Mouse (Mus musculus): Measurements from ENCODE around the gene Ckm. TPM values are rescaled to one million over a fixed set of nuclear protein-coding genes. Genes with fewer than 3 reads are reported as not detected.

The Ckm gene
- polyA plus RNA-seq, 1 experiment from 2014 or later, result not detected

- Histone ChIP-seq H3K27ac (peak within 1 kb of the TSS; percentile 76; the same call in 1 of the 2 replicates), H3K36me3 (replicated peaks; ENCODE audit: control insufficient read depth, insufficient read depth) (peaks cover 24% of the 10 kb centered on the region), H3K9me3 (ENCODE audit: control insufficient read depth, low read length) (no peaks in the 10 kb centered on the region), H3K27me3 (ENCODE audit: control insufficient read depth, insufficient read depth, low read length) (no peaks in the 10 kb centered on the region), H3K4me2 (replicated peaks) (peak within 1 kb of the TSS; percentile 93), H3K9ac (peak within 1 kb of the TSS; percentile 86), H3K4me1 (replicated peaks; ENCODE audit: control insufficient read depth, insufficient read depth, low read length) (peaks cover 11% of the 10 kb centered on the region), H3K4me3 (replicated peaks; ENCODE audit: low read length) (peak within 1 kb of the TSS; percentile 89)
- 7% methylated on average over 42 of the region's 48 CpGs for WGBS
- ATAC-seq (ENCODE audit: low FRiP score), result peak; percentile 95
- peak; percentile 99 for DNase-seq (ENCODE audit: low spot score)
Observed at GRCm38 (mm10) chr7:19381377-19382165, 23.0 kb upstream of the Ckm start, which contains the start of gene Ercc2. Gene Ercc2 (plus strand): TSS chr7:19382010.

DNA sequence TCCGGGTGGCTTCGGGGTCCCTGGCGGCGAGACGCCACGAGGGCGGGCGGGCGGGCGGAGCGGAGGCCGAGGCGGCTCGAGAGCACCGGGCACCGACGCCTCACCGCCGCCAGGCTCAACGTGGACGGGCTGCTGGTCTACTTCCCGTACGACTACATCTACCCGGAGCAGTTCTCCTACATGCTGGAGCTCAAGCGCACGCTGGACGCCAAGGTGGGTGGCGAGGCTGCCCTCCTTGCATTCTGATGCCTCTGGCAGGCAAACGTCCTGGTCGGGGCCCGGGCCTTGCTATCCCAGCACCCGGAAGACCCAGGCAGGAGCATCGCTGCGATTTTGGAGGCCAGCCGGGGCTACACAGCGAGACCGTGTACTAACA is 22.4 kb upstream of the Ckm start:
- Histone ChIP-seq H3K27ac (peak overlapping the region; percentile 76; the same call in 1 of the 2 replicates), H3K4me2 (replicated peaks) (peak overlapping the region; percentile 93), H3K4me3 (replicated peaks; ENCODE audit: low read length) (peak overlapping the region; percentile 89), H3K9ac (peak overlapping the region; percentile 86), H3K36me3 (replicated peaks; ENCODE audit: control insufficient read depth, insufficient read depth) (peaks cover 30% of the 10 kb centered on the region), H3K27me3 (ENCODE audit: control insufficient read depth, insufficient read depth, low read length) (no peaks in the 10 kb centered on the region), H3K9me3 (ENCODE audit: control insufficient read depth, low read length) (no peaks in the 10 kb centered on the region), H3K4me1 (replicated peaks; ENCODE audit: control insufficient read depth, insufficient read depth, low read length) (peaks cover 11% of the 10 kb centered on the region)
- WGBS, result under 1% methylated on average over 22 of the region's 37 CpGs
- ATAC-seq (ENCODE audit: low FRiP score), result peak; percentile 62
- DNase-seq (ENCODE audit: low spot score), result no peak

- WGBS, result 89% methylated on average over 9 of the region's 9 CpGs
- no peak for DNase-seq (ENCODE audit: low spot score)
- H3K9me3 ChIP-seq (ENCODE audit: control insufficient read depth, low read length), result no peaks in the 10 kb centered on the region
- 0 out of 2 replicates have a peak overlapping the region, but pooled peaks have one; percentile 86 for H3K9ac ChIP-seq
- no peaks in the 10 kb centered on the region for H3K27me3 ChIP-seq (ENCODE audit: control insufficient read depth, insufficient read depth, low read length)
- peaks cover 11% of the 10 kb centered on the region for H3K4me1 ChIP-seq (replicated peaks; ENCODE audit: control insufficient read depth, insufficient read depth, low read length)
- no peak overlapping the region for H3K4me2 ChIP-seq (replicated peaks)
- H3K27ac ChIP-seq, result no peak overlapping the region
- peaks cover 44% of the 10 kb centered on the region for H3K36me3 ChIP-seq (replicated peaks; ENCODE audit: control insufficient read depth, insufficient read depth)
- no peak for ATAC-seq (ENCODE audit: low FRiP score)
- H3K4me3 ChIP-seq (replicated peaks; ENCODE audit: low read length), result no peak overlapping the region
Observed at GRCm38 (mm10) chr7:19383708-19384107, 20.9 kb upstream of the Ckm start.

DNA sequence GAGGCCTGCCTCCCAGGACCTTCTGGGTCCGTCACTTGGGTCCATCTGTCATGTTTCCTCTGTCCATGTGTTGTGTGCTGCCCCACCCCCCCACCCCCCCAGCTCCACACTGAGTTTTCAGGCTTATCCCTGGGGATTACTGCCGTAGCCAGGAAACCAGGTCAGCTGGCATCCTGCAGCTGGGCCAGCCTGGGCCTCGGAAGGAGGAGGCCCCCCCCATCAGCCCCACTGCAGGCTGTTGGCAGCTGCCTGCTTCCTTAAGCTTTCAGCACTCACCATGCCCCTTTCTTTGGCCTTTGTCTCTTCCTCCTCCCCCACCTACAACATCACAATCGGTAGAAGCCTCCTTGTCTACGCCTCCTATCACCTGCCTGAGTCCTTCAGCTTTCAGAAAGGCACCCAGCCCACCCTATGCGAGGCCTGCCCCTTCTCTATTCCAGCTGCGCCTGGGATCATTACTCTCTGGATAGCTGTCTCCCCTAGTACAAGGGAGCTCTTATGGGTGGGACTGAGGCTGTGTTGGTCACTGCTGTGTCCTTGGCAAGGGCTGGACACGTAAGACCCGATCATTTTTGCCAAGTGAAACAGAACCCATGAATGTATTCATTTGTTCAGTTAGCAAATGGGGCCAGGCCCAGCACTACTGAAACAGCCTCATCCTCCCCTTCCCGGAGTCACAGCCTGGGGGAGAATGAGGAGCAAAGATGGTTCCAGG is 15.7 kb upstream of the Ckm start:
- Histone ChIP-seq H3K27ac (0 out of 2 replicates have a peak overlapping the region, but pooled peaks have one; percentile 46), H3K4me2 (replicated peaks) (no peak overlapping the region), H3K36me3 (replicated peaks; ENCODE audit: control insufficient read depth, insufficient read depth) (peaks cover 96% of the 10 kb centered on the region), H3K9me3 (ENCODE audit: control insufficient read depth, low read length) (no peaks in the 10 kb centered on the region), H3K9ac (no peak overlapping the region), H3K4me3 (replicated peaks; ENCODE audit: low read length) (no peak overlapping the region), H3K4me1 (replicated peaks; ENCODE audit: control insufficient read depth, insufficient read depth, low read length) (no peaks in the 10 kb centered on the region), H3K27me3 (ENCODE audit: control insufficient read depth, insufficient read depth, low read length) (no peaks in the 10 kb centered on the region)
- WGBS, result 53% methylated on average over 10 of the region's 10 CpGs
- no peak for ATAC-seq (ENCODE audit: low FRiP score)
- no peak for DNase-seq (ENCODE audit: low spot score)

DNA sequence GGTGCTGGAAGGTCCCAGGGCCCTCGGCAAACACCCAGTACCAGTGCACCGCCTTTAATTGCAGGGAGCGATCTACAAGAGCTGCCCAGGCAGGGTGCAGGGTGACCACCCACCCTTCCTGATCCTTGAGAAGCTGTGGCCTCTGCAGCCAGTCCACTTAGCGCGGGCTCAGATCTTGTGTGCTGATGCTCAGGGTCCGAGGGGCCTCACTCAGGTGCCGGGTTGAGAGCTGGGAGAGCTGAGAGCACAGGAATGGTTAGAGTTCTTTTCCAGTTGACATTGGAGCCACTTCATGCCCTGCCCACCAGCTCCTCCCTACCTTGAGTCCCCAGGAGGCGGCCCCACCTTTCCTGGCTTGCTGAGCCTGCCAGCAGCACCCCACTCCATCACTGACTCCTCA is 10.1 kb upstream of the Ckm start:
- no peaks in the 10 kb centered on the region for H3K9me3 ChIP-seq (ENCODE audit: control insufficient read depth, low read length)
- DNase-seq (ENCODE audit: low spot score) (no peak), ATAC-seq (ENCODE audit: low FRiP score) (no peak)
- no peak overlapping the region for H3K27ac ChIP-seq
- H3K4me1 ChIP-seq (replicated peaks; ENCODE audit: control insufficient read depth, insufficient read depth, low read length), result no peaks in the 10 kb centered on the region; the same call in 1 of the 2 replicates
- H3K9ac ChIP-seq, result no peak overlapping the region
- H3K27me3 ChIP-seq (ENCODE audit: control insufficient read depth, insufficient read depth, low read length), result peaks cover 6% of the 10 kb centered on the region
- peaks cover 64% of the 10 kb centered on the region for H3K36me3 ChIP-seq (replicated peaks; ENCODE audit: control insufficient read depth, insufficient read depth)
- no peak overlapping the region for H3K4me2 ChIP-seq (replicated peaks)
- WGBS, result 93% methylated on average over 8 of the region's 8 CpGs
- H3K4me3 ChIP-seq (replicated peaks; ENCODE audit: low read length), result no peak overlapping the region

DNA sequence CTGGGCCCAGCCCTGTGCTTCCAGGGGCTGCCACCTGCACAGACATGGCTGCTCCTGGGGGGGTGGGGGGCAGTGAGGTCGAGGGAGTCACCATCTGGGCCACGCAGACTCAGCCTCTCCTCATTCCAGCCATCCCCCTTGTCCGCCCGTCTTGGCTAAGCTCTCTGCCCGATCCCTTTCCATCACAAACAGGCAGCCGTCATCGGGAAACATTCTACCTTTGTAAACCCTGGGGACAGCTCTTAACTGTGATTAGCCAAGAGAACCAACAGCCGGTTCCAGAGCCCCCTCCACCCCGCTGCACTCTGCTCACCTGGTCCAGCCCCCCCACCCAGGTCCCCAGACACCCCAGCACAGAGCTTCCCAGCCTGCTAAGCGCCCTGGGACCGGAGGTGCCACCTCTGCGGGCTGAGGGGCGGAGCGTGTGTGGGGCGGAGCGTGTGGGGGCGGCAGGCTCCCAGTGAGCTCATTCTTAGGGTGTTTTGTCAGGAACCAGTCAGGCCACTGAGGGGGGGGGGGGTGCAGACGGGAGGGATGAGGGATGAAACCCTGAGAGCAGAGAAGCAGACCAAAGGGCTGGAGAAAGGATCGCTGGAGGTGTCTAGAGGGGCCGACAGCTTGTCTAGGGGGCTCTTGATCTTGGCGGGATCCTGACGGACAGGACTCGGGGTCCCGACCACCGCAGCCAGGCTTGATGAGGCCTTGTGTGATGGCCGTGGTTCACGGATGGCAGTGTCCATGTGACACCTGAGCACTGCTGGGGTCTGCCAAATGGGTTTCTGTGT is 4.9 kb upstream of the Ckm start:
- DNase-seq (ENCODE audit: low spot score) (no peak), ATAC-seq (ENCODE audit: low FRiP score) (no peak)
- peaks cover 12% of the 10 kb centered on the region for H3K36me3 ChIP-seq (replicated peaks; ENCODE audit: control insufficient read depth, insufficient read depth)
- H3K9ac ChIP-seq, result no peak overlapping the region
- H3K27me3 ChIP-seq (ENCODE audit: control insufficient read depth, insufficient read depth, low read length), result peaks cover 42% of the 10 kb centered on the region
- H3K4me2 ChIP-seq (replicated peaks), result peak overlapping the region; percentile 13
- H3K27ac ChIP-seq, result no peak overlapping the region
- H3K4me1 ChIP-seq (replicated peaks; ENCODE audit: control insufficient read depth, insufficient read depth, low read length), result no peaks in the 10 kb centered on the region; the same call in 1 of the 2 replicates
- H3K9me3 ChIP-seq (ENCODE audit: control insufficient read depth, low read length), result no peaks in the 10 kb centered on the region
- 0 out of 2 replicates have a peak overlapping the region, but pooled peaks have one; percentile 0 for H3K4me3 ChIP-seq (replicated peaks; ENCODE audit: low read length)
- WGBS, result 3% methylated on average over 26 of the region's 27 CpGs

DNA sequence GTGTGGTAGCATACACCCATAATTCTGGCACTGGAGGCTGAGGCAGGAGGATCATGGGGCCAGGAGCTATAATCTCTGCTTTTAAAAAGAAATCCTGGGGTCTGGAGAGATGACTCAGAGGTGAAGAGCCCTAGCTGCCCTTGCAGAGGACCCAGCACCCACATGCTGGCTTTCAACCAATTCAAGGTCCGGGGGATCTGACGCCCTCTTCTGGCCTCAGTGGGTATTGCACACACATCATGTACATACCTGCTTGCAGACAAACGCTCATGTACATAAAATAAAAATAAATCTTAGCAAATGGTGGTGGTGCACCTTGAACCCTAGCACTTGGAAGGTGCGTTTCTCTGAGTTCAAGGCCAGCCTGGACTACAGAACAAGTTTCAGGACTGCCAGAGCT is 3.6 kb upstream of the Ckm start:
- H3K4me1 ChIP-seq (replicated peaks; ENCODE audit: control insufficient read depth, insufficient read depth, low read length), result no peaks in the 10 kb centered on the region; the same call in 1 of the 2 replicates
- H3K36me3 ChIP-seq (replicated peaks; ENCODE audit: control insufficient read depth, insufficient read depth), result no peaks in the 10 kb centered on the region
- no peak overlapping the region for H3K4me3 ChIP-seq (replicated peaks; ENCODE audit: low read length)
- no peak overlapping the region for H3K9ac ChIP-seq
- H3K9me3 ChIP-seq (ENCODE audit: control insufficient read depth, low read length), result no peaks in the 10 kb centered on the region
- ATAC-seq (ENCODE audit: low FRiP score), result no peak
- 90% methylated on average over 4 of the region's 4 CpGs for WGBS
- no peak for DNase-seq (ENCODE audit: low spot score)
- H3K27me3 ChIP-seq (ENCODE audit: control insufficient read depth, insufficient read depth, low read length), result peaks cover 49% of the 10 kb centered on the region
- no peak overlapping the region for H3K4me2 ChIP-seq (replicated peaks)
- H3K27ac ChIP-seq, result no peak overlapping the region

GRCm38 (mm10) chr7:19402535-19403112 is 2.0 kb upstream of the Ckm start:
- Histone ChIP-seq H3K9ac (no peak overlapping the region), H3K36me3 (replicated peaks; ENCODE audit: control insufficient read depth, insufficient read depth) (no peaks in the 10 kb centered on the region), H3K4me1 (replicated peaks; ENCODE audit: control insufficient read depth, insufficient read depth, low read length) (no peaks in the 10 kb centered on the region; the same call in 1 of the 2 replicates), H3K4me2 (replicated peaks) (no peak overlapping the region), H3K27me3 (ENCODE audit: control insufficient read depth, insufficient read depth, low read length) (peaks cover 49% of the 10 kb centered on the region), H3K9me3 (ENCODE audit: control insufficient read depth, low read length) (no peaks in the 10 kb centered on the region), H3K27ac (no peak overlapping the region), H3K4me3 (replicated peaks; ENCODE audit: low read length) (no peak overlapping the region)
- WGBS, result 66% methylated on average over 9 of the region's 9 CpGs
- DNase-seq (ENCODE audit: low spot score), result no peak
- no peak for ATAC-seq (ENCODE audit: low FRiP score)

All from hindbrain, embryonic 14.5 days (tissue).